Mouse (Mus musculus) natural killer cell, adult 2 months (primary cell): ENCODE results near the gene Rnf11.
A peak's percentile ranks its signal among the peaks of the same experiment; 100 is the strongest.

Experiments
- DNase-seq, 2 experiments: peaks; one replicate each; pipeline ENCODE4 v3.0.0; 2022; ENCODE audit warnings: low spot score in 2 of 2

Rnf11 gene

GRCm38 (mm10) chr4:109444951-109445350 lies 39.6 kb downstream of the Rnf11 start:
- DNase-seq, result no peak

GRCm38 (mm10) chr4:109444471-109444870 lies 40.1 kb downstream of the Rnf11 start:
- DNase-seq, result no peak

- no peak for DNase-seq
Observed at GRCm38 (mm10) chr4:109442649-109443048, 41.9 kb downstream of the Rnf11 start.

GRCm38 (mm10) chr4:109442126-109442525 lies 42.4 kb downstream of the Rnf11 start:
- DNase-seq, result no peak

GRCm38 (mm10) chr4:109441000-109441399 lies 43.5 kb downstream of the Rnf11 start:
- DNase-seq, result no peak

- no peak for DNase-seq
Observed at GRCm38 (mm10) chr4:109440381-109440780, 44.1 kb downstream of the Rnf11 start.

GRCm38 (mm10) chr4:109439825-109440248 lies 44.7 kb downstream of the Rnf11 start:
- DNase-seq, result no peak

GRCm38 (mm10) chr4:109439101-109439500 lies 45.4 kb downstream of the Rnf11 start:
- DNase-seq, result no peak

GRCm38 (mm10) chr4:109437913-109438878 lies 46.3 kb downstream of the Rnf11 start:
- peak; percentile 49 to 64 for DNase-seq

- no peak for DNase-seq
Observed at GRCm38 (mm10) chr4:109434256-109434655, 50.3 kb downstream of the Rnf11 start.

- DNase-seq, result no peak
Observed at GRCm38 (mm10) chr4:109433641-109434040, 50.9 kb downstream of the Rnf11 start.

- DNase-seq, result no peak
Observed at GRCm38 (mm10) chr4:109432668-109433375, 51.7 kb downstream of the Rnf11 start.

GRCm38 (mm10) chr4:109430854-109431253 lies 53.7 kb downstream of the Rnf11 start:
- DNase-seq, result peak; percentile 10 to 51

- no peak for DNase-seq
Observed at GRCm38 (mm10) chr4:109430250-109430649, 54.3 kb downstream of the Rnf11 start.

GRCm38 (mm10) chr4:109427058-109427457 lies 57.5 kb downstream of the Rnf11 start:
- DNase-seq, result no peak

- DNase-seq, result no peak
Observed at GRCm38 (mm10) chr4:109423438-109423837, 61.1 kb downstream of the Rnf11 start.

- no peak for DNase-seq
Observed at GRCm38 (mm10) chr4:109422436-109422835, 62.1 kb downstream of the Rnf11 start.

GRCm38 (mm10) chr4:109421608-109422007 lies 62.9 kb downstream of the Rnf11 start:
- DNase-seq, result no peak

GRCm38 (mm10) chr4:109420138-109420795 lies 64.3 kb downstream of the Rnf11 start:
- no peak for DNase-seq

GRCm38 (mm10) chr4:109419563-109419962 lies 65.0 kb downstream of the Rnf11 start:
- no peak for DNase-seq

GRCm38 (mm10) chr4:109419017-109419416 lies 65.5 kb downstream of the Rnf11 start:
- DNase-seq, result peak in 1 of 2 experiments; percentile 14

GRCm38 (mm10) chr4:109417998-109418397 lies 66.5 kb downstream of the Rnf11 start:
- DNase-seq, result no peak
